Mouse (Mus musculus): ENCODE measurements around the gene Fgfr2. TPM values are rescaled to one million over a fixed set of nuclear protein-coding genes. Genes with fewer than 3 reads are reported as not detected.
A peak's percentile ranks its signal among the peaks of the same experiment; 100 is the strongest.

The Fgfr2 gene
- polyA plus RNA-seq, 1 experiment from 2014 or later: 137 TPM

- no peaks in the 10 kb centered on the region for H3K27me3 ChIP-seq
- H3K9me3 ChIP-seq (replicated peaks): no peaks in the 10 kb centered on the region
- no peaks in the 10 kb centered on the region for H3K36me3 ChIP-seq
- no peak for ATAC-seq (ENCODE audit: insufficient number of reproducible peaks, low FRiP score, low TSS enrichment, low read depth)
- H3K4me2 ChIP-seq (replicated peaks): no peak overlapping the region
- H3K4me3 ChIP-seq (replicated peaks): no peak overlapping the region
- H3K9ac ChIP-seq: no peak overlapping the region
- H3K4me1 ChIP-seq: no peaks in the 10 kb centered on the region
- WGBS: 75% methylated on average over 8 of the region's 8 CpGs
- no peak overlapping the region for H3K27ac ChIP-seq (replicated peaks)
These were observed 16.7 kb upstream of the Fgfr2 start for GRCm38 (mm10) chr7:133139689-133140336.

DNA sequence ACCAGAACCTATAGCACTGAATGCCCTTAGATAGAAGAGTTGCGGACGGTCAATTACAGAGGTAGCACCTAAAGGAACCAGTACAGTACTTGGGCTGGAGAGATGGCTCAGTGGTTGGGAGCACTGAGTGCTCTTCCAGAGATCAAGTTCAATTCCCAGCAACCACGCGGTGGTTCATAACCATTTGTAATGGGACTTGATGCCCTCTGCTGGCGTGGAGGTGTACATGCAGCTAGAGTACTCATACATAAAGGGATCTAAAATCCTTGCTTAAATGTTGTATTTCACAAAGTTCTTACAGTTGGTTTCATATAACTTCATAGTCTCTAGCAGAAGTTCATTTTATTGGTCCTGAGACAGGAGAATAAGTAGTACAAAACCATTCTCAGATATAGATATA is 10.4 kb upstream of the Fgfr2 start:
- Histone ChIP-seq H3K4me1 (no peaks in the 10 kb centered on the region), H3K27me3 (no peaks in the 10 kb centered on the region), H3K9ac (no peak overlapping the region), H3K36me3 (no peaks in the 10 kb centered on the region), H3K27ac (replicated peaks) (no peak overlapping the region), H3K4me2 (replicated peaks) (no peak overlapping the region), H3K4me3 (replicated peaks) (no peak overlapping the region), H3K9me3 (replicated peaks) (0 out of 2 replicates have a peak, but pooled peaks cover 3% of the 10 kb centered on the region)
- no peak for ATAC-seq (ENCODE audit: insufficient number of reproducible peaks, low FRiP score, low TSS enrichment, low read depth)
- WGBS: 72% methylated on average over 5 of the region's 5 CpGs

DNA sequence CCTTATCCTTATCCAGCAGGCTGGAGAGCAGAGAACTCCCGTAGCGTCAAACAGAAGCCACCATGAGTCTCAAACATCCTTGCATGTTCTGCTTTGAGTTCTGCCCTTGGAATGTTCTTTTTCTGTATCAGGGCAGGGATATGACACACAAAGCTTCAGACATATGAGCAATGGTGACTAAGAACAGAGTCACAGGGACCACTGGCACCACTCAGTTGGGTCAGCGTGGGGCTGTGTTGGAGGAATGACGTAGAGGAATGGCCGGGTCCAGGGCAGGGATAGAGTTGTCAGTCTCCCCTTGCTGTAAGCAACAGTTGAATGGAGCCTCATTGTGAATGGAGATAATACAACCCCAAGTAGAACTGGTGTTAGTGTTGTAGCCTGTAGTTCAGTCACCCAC is 9.6 kb upstream of the Fgfr2 start:
- no peak overlapping the region for H3K9ac ChIP-seq
- no peak overlapping the region for H3K4me3 ChIP-seq (replicated peaks)
- WGBS: 95% methylated on average over 5 of the region's 5 CpGs
- H3K27ac ChIP-seq (replicated peaks): no peak overlapping the region
- ATAC-seq (ENCODE audit: insufficient number of reproducible peaks, low FRiP score, low TSS enrichment, low read depth): no peak
- no peak overlapping the region for H3K4me2 ChIP-seq (replicated peaks)
- no peaks in the 10 kb centered on the region for H3K27me3 ChIP-seq
- H3K36me3 ChIP-seq: no peaks in the 10 kb centered on the region
- 0 out of 2 replicates have a peak, but pooled peaks cover 3% of the 10 kb centered on the region for H3K9me3 ChIP-seq (replicated peaks)
- no peaks in the 10 kb centered on the region for H3K4me1 ChIP-seq

DNA sequence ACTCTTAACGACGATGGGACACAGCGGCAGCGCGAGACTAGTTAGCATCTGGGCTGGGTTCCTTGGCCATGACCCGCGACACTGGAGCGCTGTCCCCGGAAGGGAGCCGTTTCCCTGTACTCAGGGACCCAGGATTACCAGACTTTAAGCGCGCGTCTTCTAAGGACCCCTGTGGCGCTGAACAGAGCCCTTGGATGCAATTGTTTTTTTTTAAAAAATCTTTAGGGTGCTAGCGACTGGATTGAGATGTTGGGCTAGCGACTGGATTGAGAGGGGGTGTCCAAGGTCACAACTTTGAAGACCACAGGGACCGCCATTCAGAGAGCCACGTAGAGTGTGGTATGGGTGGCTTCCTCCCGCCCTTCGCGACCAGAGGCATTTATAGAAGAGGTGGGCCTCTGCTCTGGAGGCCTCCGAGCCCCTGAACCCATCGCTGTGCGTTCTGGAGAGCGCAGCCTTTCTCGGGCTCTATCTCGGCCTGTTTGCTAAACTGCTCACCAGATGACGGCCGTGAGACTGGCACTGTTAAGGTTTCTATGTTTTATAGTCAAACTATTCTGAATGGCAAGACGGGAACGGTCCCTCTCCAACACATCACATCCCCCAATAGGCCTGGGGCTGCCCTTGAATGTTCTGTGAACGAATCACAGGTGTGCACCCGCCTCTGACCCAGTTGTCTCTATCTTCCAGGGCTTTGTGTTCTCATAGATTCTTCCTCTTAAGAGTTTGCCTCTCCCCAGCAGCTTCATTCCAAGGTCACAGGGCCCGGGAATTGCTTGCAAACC is 1.7 kb upstream of the Fgfr2 start:
- 0 out of 2 replicates have a peak, but pooled peaks cover 3% of the 10 kb centered on the region for H3K27me3 ChIP-seq
- H3K4me1 ChIP-seq: peaks cover 20% of the 10 kb centered on the region
- H3K27ac ChIP-seq (replicated peaks): peak overlapping the region; percentile 98
- peak overlapping the region; percentile 89 for H3K4me3 ChIP-seq (replicated peaks)
- H3K9me3 ChIP-seq (replicated peaks): 0 out of 2 replicates have a peak, but pooled peaks cover 3% of the 10 kb centered on the region
- 15% methylated on average over 34 of the region's 34 CpGs for WGBS
- peak overlapping the region; percentile 91 for H3K4me2 ChIP-seq (replicated peaks)
- ATAC-seq (ENCODE audit: insufficient number of reproducible peaks, low FRiP score, low TSS enrichment, low read depth): no peak
- peak overlapping the region; percentile 95 for H3K9ac ChIP-seq
- no peaks in the 10 kb centered on the region for H3K36me3 ChIP-seq

DNA sequence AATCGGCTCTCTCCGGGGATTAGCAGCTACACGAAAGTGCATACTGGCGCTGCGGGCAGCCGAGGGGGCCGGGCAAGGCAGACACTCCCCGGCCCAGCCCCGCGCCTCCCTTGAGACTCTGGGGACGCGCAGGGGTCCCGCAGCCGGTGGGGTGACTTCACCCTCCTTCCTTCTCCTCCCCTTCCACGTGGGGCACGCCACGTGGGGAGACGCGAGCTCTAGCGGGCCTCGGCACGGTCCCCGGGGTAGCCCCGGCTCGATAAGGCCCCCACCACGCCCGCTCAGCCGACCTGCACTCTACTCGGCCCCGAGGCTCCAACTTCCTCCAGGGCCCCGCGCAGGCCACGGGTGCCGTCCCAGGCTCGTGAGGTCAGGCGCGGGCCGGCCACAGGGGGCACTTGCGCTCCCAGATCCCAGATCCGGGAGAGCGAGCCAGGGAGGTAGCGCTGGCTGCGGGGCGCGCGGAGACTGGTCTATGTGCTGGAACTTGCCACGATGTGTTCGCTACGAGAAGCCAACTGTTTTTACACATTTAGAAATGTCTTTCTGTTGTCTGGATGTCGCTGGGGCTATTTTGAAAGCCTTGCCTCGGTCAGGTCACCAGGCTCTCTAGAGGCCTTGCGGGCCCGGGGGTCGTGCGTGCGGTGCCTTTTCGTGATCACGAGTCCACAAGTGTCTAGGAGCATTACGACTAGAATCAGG is 1.0 kb upstream of the Fgfr2 start, which contains the start of gene Ctbp2:
Gene Ctbp2, minus strand, starts transcription at position 356 of the 702 bp plus-strand sequence.
- ATAC-seq (ENCODE audit: insufficient number of reproducible peaks, low FRiP score, low TSS enrichment, low read depth): peak; percentile 88
- Histone ChIP-seq H3K4me2 (replicated peaks) (peak within 1 kb of the TSS; percentile 91), H3K9me3 (replicated peaks) (0 out of 2 replicates have a peak, but pooled peaks cover 3% of the 10 kb centered on the region), H3K27ac (replicated peaks) (peak within 1 kb of the TSS; percentile 98), H3K4me3 (replicated peaks) (peak within 1 kb of the TSS; percentile 89), H3K27me3 (0 out of 2 replicates have a peak, but pooled peaks cover 3% of the 10 kb centered on the region), H3K4me1 (peaks cover 20% of the 10 kb centered on the region), H3K36me3 (no peaks in the 10 kb centered on the region), H3K9ac (peak within 1 kb of the TSS; percentile 95)
- WGBS: under 1% methylated on average over 59 of the region's 59 CpGs

DNA sequence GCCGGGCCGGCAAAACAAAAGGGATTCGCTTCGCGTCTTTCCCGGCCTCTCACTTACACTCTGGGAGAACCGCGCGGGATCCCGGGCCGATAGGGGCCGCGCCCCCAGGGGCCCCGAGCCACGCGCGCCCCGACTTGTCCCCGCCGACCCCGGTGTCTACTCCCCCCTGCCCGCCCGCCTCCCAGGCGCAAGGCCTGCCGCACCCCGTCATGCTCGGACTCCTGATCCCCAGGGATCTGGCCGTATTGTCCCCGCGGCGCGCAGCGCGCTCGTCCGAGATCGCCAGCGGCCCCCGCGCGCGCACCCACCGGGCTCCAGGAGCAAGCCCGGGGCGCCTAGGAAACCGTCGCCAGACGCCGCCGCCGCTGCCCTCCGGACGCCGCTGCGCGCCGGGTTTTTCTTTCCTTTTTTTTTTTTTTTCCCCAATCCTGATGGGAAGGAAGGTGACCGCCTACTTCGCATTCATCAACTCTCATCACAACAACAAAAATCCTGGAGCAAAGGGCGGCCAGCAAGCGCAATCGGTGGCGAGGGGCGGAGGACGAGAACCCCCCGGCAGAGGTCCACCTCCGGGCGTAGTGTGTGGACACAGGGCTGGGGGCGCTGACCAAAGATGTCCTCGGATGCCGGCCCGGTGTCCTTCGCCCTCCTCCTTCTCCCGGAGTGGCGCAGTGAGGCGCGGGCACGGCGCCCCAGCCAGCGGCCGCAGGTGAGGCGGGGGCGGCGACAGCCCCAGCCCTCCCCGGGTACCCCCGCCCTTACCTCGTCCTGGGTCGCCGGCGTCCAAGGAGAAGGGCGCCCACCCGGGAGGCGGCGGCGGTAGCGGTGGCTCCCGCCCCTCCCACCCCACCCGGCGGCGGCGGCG is 539 bp downstream of the Fgfr2 start:
- Histone ChIP-seq H3K9ac (peak overlapping the region; percentile 95), H3K4me1 (peaks cover 31% of the 10 kb centered on the region), H3K4me3 (replicated peaks) (peak overlapping the region; percentile 89), H3K9me3 (replicated peaks) (no peaks in the 10 kb centered on the region), H3K4me2 (replicated peaks) (peak overlapping the region; percentile 91), H3K27me3 (0 out of 2 replicates have a peak, but pooled peaks cover 3% of the 10 kb centered on the region), H3K36me3 (no peaks in the 10 kb centered on the region), H3K27ac (replicated peaks) (peak overlapping the region; percentile 98)
- ATAC-seq (ENCODE audit: insufficient number of reproducible peaks, low FRiP score, low TSS enrichment, low read depth): no peak
- under 1% methylated on average over 90 of the region's 102 CpGs for whole genome bisulfite sequencing

DNA sequence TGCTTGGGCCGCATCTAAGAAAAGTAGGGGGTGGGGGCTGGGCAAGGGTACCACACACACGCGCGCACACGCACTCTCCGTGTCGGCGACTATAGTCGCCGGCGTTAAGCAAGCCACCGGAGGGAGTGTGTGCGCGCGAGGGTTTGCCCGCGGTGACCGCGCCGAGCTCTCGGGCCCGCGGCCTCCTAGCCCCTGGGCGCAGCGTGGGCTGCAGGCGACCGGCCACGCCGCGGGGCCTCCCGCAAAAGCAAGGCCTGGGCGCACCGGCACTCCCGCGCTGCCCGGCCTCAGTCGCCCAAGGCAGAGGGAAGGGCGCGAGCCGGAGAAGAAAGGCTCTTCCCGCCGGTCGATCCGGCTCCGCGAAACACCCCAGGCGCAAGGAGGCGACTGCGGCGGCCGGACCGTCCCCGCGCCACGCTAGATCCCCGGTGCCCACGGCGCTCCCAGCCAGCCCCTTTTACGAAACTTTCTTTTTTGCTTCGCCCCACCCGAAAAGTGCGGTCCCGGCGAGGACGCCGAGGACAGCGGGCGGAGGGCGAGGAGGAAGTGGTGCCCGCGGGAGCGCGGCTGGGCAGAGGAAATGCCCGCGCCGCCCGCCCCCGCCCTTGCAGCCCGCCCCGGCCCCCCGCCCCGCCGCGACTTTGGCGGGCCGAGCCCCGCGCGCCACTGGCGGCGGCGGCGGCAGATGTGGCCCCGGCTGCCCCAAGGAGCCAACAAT is 1.3 kb downstream of the Fgfr2 start:
- H3K9ac ChIP-seq: peak overlapping the region; percentile 95
- peak overlapping the region; percentile 91 for H3K4me2 ChIP-seq (replicated peaks)
- no peaks in the 10 kb centered on the region for H3K36me3 ChIP-seq
- H3K4me3 ChIP-seq (replicated peaks): peak overlapping the region; percentile 89
- WGBS: under 1% methylated on average over 93 of the region's 94 CpGs
- H3K4me1 ChIP-seq: peaks cover 38% of the 10 kb centered on the region
- ATAC-seq (ENCODE audit: insufficient number of reproducible peaks, low FRiP score, low TSS enrichment, low read depth): no peak
- 0 out of 2 replicates have a peak, but pooled peaks cover 3% of the 10 kb centered on the region for H3K27me3 ChIP-seq
- H3K9me3 ChIP-seq (replicated peaks): no peaks in the 10 kb centered on the region
- peak overlapping the region; percentile 98 for H3K27ac ChIP-seq (replicated peaks)

DNA sequence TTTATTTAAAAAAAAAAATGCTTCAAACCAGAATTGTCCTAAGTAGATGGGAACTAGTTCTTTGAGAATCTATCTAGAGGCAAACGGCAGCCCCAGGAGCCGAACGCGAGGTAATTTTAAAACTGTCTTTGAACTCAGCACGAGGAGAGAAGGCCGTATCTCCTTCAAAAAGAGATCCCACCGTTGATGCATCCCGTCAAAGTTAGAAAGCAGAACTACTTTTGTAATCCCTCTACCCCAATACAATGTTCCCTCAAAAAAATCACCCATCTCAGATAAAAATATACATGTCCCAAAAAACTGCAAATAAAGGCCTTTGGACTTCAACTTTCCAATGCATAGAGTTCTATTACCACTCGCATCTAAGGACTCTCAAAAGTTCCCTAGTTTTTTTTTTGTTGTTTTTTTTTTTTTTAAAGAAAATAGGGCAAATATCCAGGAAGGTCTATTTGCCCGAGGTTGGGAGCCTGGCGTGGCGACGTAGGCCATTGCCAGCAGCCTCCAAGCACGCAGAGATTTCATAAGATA is 2.0 kb downstream of the Fgfr2 start:
- 7% methylated on average over 14 of the region's 14 CpGs for WGBS
- no peaks in the 10 kb centered on the region for H3K36me3 ChIP-seq
- H3K27me3 ChIP-seq: 0 out of 2 replicates have a peak, but pooled peaks cover 3% of the 10 kb centered on the region
- peak overlapping the region; percentile 91 for H3K4me2 ChIP-seq (replicated peaks)
- no peaks in the 10 kb centered on the region for H3K9me3 ChIP-seq (replicated peaks)
- H3K27ac ChIP-seq (replicated peaks): peak overlapping the region; percentile 98
- H3K9ac ChIP-seq: peak overlapping the region; percentile 95; the same call in 1 of the 2 replicates
- peaks cover 43% of the 10 kb centered on the region for H3K4me1 ChIP-seq
- peak overlapping the region; percentile 89 for H3K4me3 ChIP-seq (replicated peaks)
- ATAC-seq (ENCODE audit: insufficient number of reproducible peaks, low FRiP score, low TSS enrichment, low read depth): no peak

- Histone ChIP-seq H3K27ac (replicated peaks) (no peak overlapping the region), H3K4me3 (replicated peaks) (peak overlapping the region; percentile 21; the same call in 1 of the 2 replicates), H3K9ac (no peak overlapping the region), H3K4me1 (peaks cover 51% of the 10 kb centered on the region), H3K27me3 (0 out of 2 replicates have a peak, but pooled peaks cover 2% of the 10 kb centered on the region), H3K9me3 (replicated peaks) (no peaks in the 10 kb centered on the region), H3K4me2 (replicated peaks) (peak overlapping the region; percentile 91), H3K36me3 (no peaks in the 10 kb centered on the region)
- 20% methylated on average over 15 of the region's 15 CpGs for WGBS
- ATAC-seq (ENCODE audit: insufficient number of reproducible peaks, low FRiP score, low TSS enrichment, low read depth): no peak
These were observed 2.9 kb downstream of the Fgfr2 start for GRCm38 (mm10) chr7:133120221-133120751.

Measured in embryonic facial prominence, embryonic 15.5 days (tissue).